Mouse (Mus musculus): Measurements from ENCODE around the gene Mup5. TPM values are rescaled to one million over a fixed set of nuclear protein-coding genes. Genes with fewer than 3 reads are reported as not detected.
"Not testable (repeated sequence)": the region's sequence is repeated elsewhere in the genome, so short reads cannot be mapped to it uniquely, and the experiment has no call there.

Mup5 gene
- polyA plus RNA-seq, 1 experiment, result not detected

GRCm38 (mm10) chr4:61815602-61816001 lies 19.4 kb downstream of the Mup5 start:
- 82% methylated on average over 2 of the region's 2 CpGs for WGBS
- H3K27ac ChIP-seq (ENCODE audit: insufficient read depth, low read depth, low read length), result no peak overlapping the region
- no peak overlapping the region for H3K4me3 ChIP-seq (ENCODE audit: insufficient read depth, low read depth, low read length)
- no peak for TF ChIP-seq CTCF (IDR thresholded peaks at IDR 0.05; ENCODE audit: insufficient read depth, low read depth, low read length)
- no peak for TF ChIP-seq POLR2A (IDR thresholded peaks at IDR 0.05; ENCODE audit: insufficient read depth, low read depth, low read length)
- H3K4me1 ChIP-seq (ENCODE audit: control insufficient read depth, insufficient read depth, low read length), result no peaks in the 10 kb centered on the region

GRCm38 (mm10) chr4:61813435-61813834 lies 21.6 kb downstream of the Mup5 start:
- TF ChIP-seq CTCF (IDR thresholded peaks at IDR 0.05; ENCODE audit: insufficient read depth, low read depth, low read length), result no peak
- no peak for TF ChIP-seq POLR2A (IDR thresholded peaks at IDR 0.05; ENCODE audit: insufficient read depth, low read depth, low read length)
- Histone ChIP-seq H3K4me3 (ENCODE audit: insufficient read depth, low read depth, low read length) (no peak overlapping the region), H3K4me1 (ENCODE audit: control insufficient read depth, insufficient read depth, low read length) (no peaks in the 10 kb centered on the region), H3K27ac (ENCODE audit: insufficient read depth, low read depth, low read length) (no peak overlapping the region)

GRCm38 (mm10) chr4:61811193-61811592 lies 23.8 kb downstream of the Mup5 start:
- H3K4me1 ChIP-seq (ENCODE audit: control insufficient read depth, insufficient read depth, low read length); H3K4me3 ChIP-seq (ENCODE audit: insufficient read depth, low read depth, low read length); H3K27ac ChIP-seq (ENCODE audit: insufficient read depth, low read depth, low read length): not testable (repeated sequence)
- TF ChIP-seq CTCF (IDR thresholded peaks at IDR 0.05; ENCODE audit: insufficient read depth, low read depth, low read length), result peak; percentile 32; the same call in 1 of the 2 replicates
- WGBS, result 28% methylated on average over 2 of the region's 2 CpGs

GRCm38 (mm10) chr4:61808926-61809325 lies 26.1 kb downstream of the Mup5 start:
- not testable (repeated sequence) for H3K27ac ChIP-seq (ENCODE audit: insufficient read depth, low read depth, low read length); H3K4me3 ChIP-seq (ENCODE audit: insufficient read depth, low read depth, low read length); H3K4me1 ChIP-seq (ENCODE audit: control insufficient read depth, insufficient read depth, low read length)
- WGBS, result 84% methylated on average over 3 of the region's 3 CpGs

- WGBS, result 94% methylated on average over 1 of the region's 1 CpGs
- not testable (repeated sequence) for H3K4me3 ChIP-seq (ENCODE audit: insufficient read depth, low read depth, low read length); H3K27ac ChIP-seq (ENCODE audit: insufficient read depth, low read depth, low read length); H3K4me1 ChIP-seq (ENCODE audit: control insufficient read depth, insufficient read depth, low read length)
Measured at GRCm38 (mm10) chr4:61789699-61790098, 45.3 kb downstream of the Mup5 start.

- 89% methylated on average over 1 of the region's 1 CpGs for WGBS
- not testable (repeated sequence) for H3K4me3 ChIP-seq (ENCODE audit: insufficient read depth, low read depth, low read length); H3K27ac ChIP-seq (ENCODE audit: insufficient read depth, low read depth, low read length); H3K4me1 ChIP-seq (ENCODE audit: control insufficient read depth, insufficient read depth, low read length)
Measured at GRCm38 (mm10) chr4:61784231-61784630, 50.8 kb downstream of the Mup5 start.

- not testable (repeated sequence) for H3K4me1 ChIP-seq (ENCODE audit: control insufficient read depth, insufficient read depth, low read length); H3K27ac ChIP-seq (ENCODE audit: insufficient read depth, low read depth, low read length); H3K4me3 ChIP-seq (ENCODE audit: insufficient read depth, low read depth, low read length)
- WGBS, result 84% methylated on average over 1 of the region's 5 CpGs
Measured at GRCm38 (mm10) chr4:61782169-61782568, 52.9 kb downstream of the Mup5 start, which contains the start of gene Mup19. TSS of gene Mup19 (minus strand) at chr4:61782269.

Other genes starting within 250 kb of the Mup5 start
- not detected in 2 replicates for gene Mup17, start 239.4 kb downstream of the Mup5 start, polyA plus RNA-seq (2012; ENCODE audit: insufficient read depth, insufficient read length, low replicate concordance, missing spikeins)
- gene Mup18, start 161.1 kb downstream of the Mup5 start, polyA plus RNA-seq (2012; ENCODE audit: insufficient read depth, insufficient read length, low replicate concordance, missing spikeins), result not detected in 2 replicates
- gene Mup19, start 53.0 kb downstream of the Mup5 start, polyA plus RNA-seq (2012; ENCODE audit: insufficient read depth, insufficient read length, low replicate concordance, missing spikeins), result not detected in 2 replicates
- not detected in 2 replicates for gene Mup20, start 218.9 kb upstream of the Mup5 start, polyA plus RNA-seq (2012; ENCODE audit: insufficient read depth, insufficient read length, low replicate concordance, missing spikeins)

All from olfactory bulb, adult 2 months (tissue).